Mouse (Mus musculus) CH12.LX (cell line): ENCODE data around the gene Srprb. TPM values are rescaled to one million over a fixed set of nuclear protein-coding genes. Genes with fewer than 3 reads are reported as not detected.
A peak's percentile ranks its signal among the peaks of the same experiment; 100 is the strongest.

ENCODE experiments used
- DNase-seq: peaks from one replicate; pipeline ENCODE4 v3.0.0-alpha.2; 2013; ENCODE audit errors: extremely low read depth
- H3K27ac ChIP-seq: 2 replicates; pipeline ENCODE4 v1.5.1; 2012; ENCODE audit warnings: low read depth, mild to moderate bottlenecking, control low read depth, moderate library complexity; ENCODE audit not compliant: insufficient read depth
- H3K27me3 ChIP-seq: replicated peaks from 2 replicates; pipeline ENCODE3; 2012; ENCODE audit warnings: inconsistent platforms
- H3K36me3 ChIP-seq, 2 experiments: replicated peaks in 1 of 2; 2 replicates each; pipeline versions ENCODE3 to v1.6.1; 2012; ENCODE audit warnings: inconsistent platforms in 1 of 2, low read length in 1 of 2, mild to moderate bottlenecking in 1 of 2, mixed read lengths in 1 of 2, moderate library complexity in 1 of 2; ENCODE audit not compliant: control insufficient read depth in 1 of 2, insufficient read depth in 1 of 2
- H3K4me1 ChIP-seq, 2 experiments: 2 replicates each; pipeline ENCODE4 v1.6.1; 2012; ENCODE audit warnings: inconsistent platforms in 1 of 2, moderate library complexity in 1 of 2; ENCODE audit not compliant: insufficient read depth in 2 of 2, control insufficient read depth in 1 of 2
- H3K4me2 ChIP-seq: 2 replicates; pipeline ENCODE4 v1.6.1; 2012; ENCODE audit warnings: low read depth, mild to moderate bottlenecking, control low read depth; ENCODE audit not compliant: poor library complexity, insufficient read depth, severe bottlenecking
- H3K4me3 ChIP-seq, 3 experiments: fragments of 150-350 bp in 1 of 3; sonication (generic) in 1 of 3; replicated peaks in 1 of 3; 2 replicates each; pipeline versions ENCODE3 to v1.5.1; 2011 to 2012; ENCODE audit warnings: low read depth in 2 of 3, low read length in 2 of 3, mild to moderate bottlenecking in 2 of 3, moderate library complexity in 2 of 3, control low read depth in 1 of 3, improper control_type of control experiment in 1 of 3, inconsistent platforms in 1 of 3, mixed read lengths in 1 of 3; ENCODE audit not compliant: poor library complexity in 1 of 3
- H3K79me2 ChIP-seq: replicated peaks from 2 replicates; pipeline ENCODE4 v1.6.1; 2012; ENCODE audit warnings: mild to moderate bottlenecking, moderate library complexity; ENCODE audit not compliant: control insufficient read depth, poor library complexity, insufficient read depth, severe bottlenecking; ENCODE audit errors: extremely low read depth
- H3K9ac ChIP-seq: 2 replicates; pipeline ENCODE4 v1.6.1; 2012; ENCODE audit warnings: low read depth, mild to moderate bottlenecking, control low read depth, moderate library complexity; ENCODE audit not compliant: insufficient read depth
- H3K9me3 ChIP-seq: replicated peaks from 2 replicates; pipeline ENCODE3; 2012; ENCODE audit warnings: low read length, inconsistent platforms, mixed read lengths
- BHLHE40 ChIP-seq: IDR thresholded peaks from 2 replicates; pipeline ENCODE4 v1.6.1; 2011; ENCODE audit warnings: mild to moderate bottlenecking, low read depth, low read length, improper control_type of control experiment
- CHD1 ChIP-seq: IDR thresholded peaks from 2 replicates; pipeline ENCODE4 v1.6.1; 2012; ENCODE audit warnings: low read depth, low read length, improper control_type of control experiment, inconsistent platforms
- CTCF ChIP-seq, 2 experiments: IDR thresholded peaks in 1 of 2; conservative IDR thresholded peaks in 1 of 2; 2 replicates each; pipeline ENCODE4 v1.5.1; 2011 to 2012; ENCODE audit warnings: low read depth in 2 of 2, low read length in 2 of 2, improper control_type of control experiment in 1 of 2, inconsistent platforms in 1 of 2, mild to moderate bottlenecking in 1 of 2, moderate library complexity in 1 of 2
- E2F4 ChIP-seq: IDR thresholded peaks from 2 replicates; pipeline ENCODE4 v1.6.1; 2011; ENCODE audit warnings: low read depth, low read length, improper control_type of control experiment; ENCODE audit not compliant: insufficient replicate concordance
- ELF1 ChIP-seq: IDR thresholded peaks from 2 replicates; pipeline ENCODE4 v1.6.1; 2014; ENCODE audit warnings: low read depth, mild to moderate bottlenecking, inconsistent platforms, low read length, improper control_type of control experiment
- ETS1 ChIP-seq: conservative IDR thresholded peaks from 2 replicates; pipeline ENCODE4 v1.6.1; 2012; ENCODE audit warnings: low read depth, mild to moderate bottlenecking, inconsistent platforms, low read length, improper control_type of control experiment, moderate library complexity
- GABPA ChIP-seq: IDR thresholded peaks from 2 replicates; pipeline ENCODE4 v1.6.1; 2012; ENCODE audit warnings: low read depth, low read length, improper control_type of control experiment, inconsistent platforms; ENCODE audit not compliant: insufficient replicate concordance
- HCFC1 ChIP-seq: IDR thresholded peaks from 2 replicates; pipeline ENCODE4 v1.6.1; 2012; ENCODE audit warnings: low read depth, mild to moderate bottlenecking, inconsistent platforms, low read length, improper control_type of control experiment
- IRF4 ChIP-seq: IDR thresholded peaks from 2 replicates; pipeline ENCODE4 v1.6.1; 2014; ENCODE audit warnings: low read depth, mild to moderate bottlenecking, inconsistent platforms, low read length, improper control_type of control experiment
- JUND ChIP-seq: conservative IDR thresholded peaks from 2 replicates; pipeline ENCODE4 v1.6.1; 2011; ENCODE audit warnings: low read depth, low read length, improper control_type of control experiment
- KAT2A ChIP-seq: IDR thresholded peaks from 2 replicates; pipeline ENCODE4 v1.6.1; 2012; ENCODE audit warnings: low read length, improper control_type of control experiment, inconsistent platforms; ENCODE audit not compliant: insufficient replicate concordance
- MAX ChIP-seq: IDR thresholded peaks from 2 replicates; pipeline ENCODE4 v1.6.1; 2011; ENCODE audit warnings: low read length, improper control_type of control experiment
- MAZ ChIP-seq: IDR thresholded peaks from 2 replicates; pipeline ENCODE4 v1.6.1; 2012; ENCODE audit warnings: low read depth, mild to moderate bottlenecking, inconsistent platforms, low read length, improper control_type of control experiment, moderate library complexity
- MEF2A ChIP-seq: IDR thresholded peaks from 2 replicates; pipeline ENCODE4 v1.6.1; 2014; ENCODE audit warnings: low read depth, mild to moderate bottlenecking, inconsistent platforms, low read length, improper control_type of control experiment, borderline replicate concordance
- MXI1 ChIP-seq: IDR thresholded peaks from 2 replicates; pipeline ENCODE4 v1.6.1; 2011; ENCODE audit warnings: mild to moderate bottlenecking, low read depth, low read length, improper control_type of control experiment
- MYC ChIP-seq: IDR thresholded peaks from 2 replicates; pipeline ENCODE4 v1.6.1; 2011; ENCODE audit warnings: low read depth, mild to moderate bottlenecking, improper control_type of control experiment, low read length
- NELFE ChIP-seq: IDR thresholded peaks from 2 replicates; pipeline ENCODE4 v1.6.1; 2011; ENCODE audit warnings: low read depth, low read length, improper control_type of control experiment
- NRF1 ChIP-seq: IDR thresholded peaks from 2 replicates; pipeline ENCODE4 v1.6.1; 2014; ENCODE audit warnings: low read depth, mild to moderate bottlenecking, inconsistent platforms, low read length, improper control_type of control experiment, moderate library complexity
- PAX5 ChIP-seq: IDR thresholded peaks from 2 replicates; pipeline ENCODE4 v1.6.1; 2012; ENCODE audit warnings: low read length, inconsistent platforms, mixed read lengths
- POLR2A ChIP-seq: IDR thresholded peaks from 2 replicates; pipeline ENCODE4 v1.6.1; 2011; ENCODE audit warnings: low read depth, mild to moderate bottlenecking, improper control_type of control experiment, low read length
- POLR2AphosphoS2 ChIP-seq: IDR thresholded peaks from 2 replicates; pipeline ENCODE4 v1.6.1; 2011; ENCODE audit warnings: low read depth, low read length, improper control_type of control experiment
- RAD21 ChIP-seq: IDR thresholded peaks from 2 replicates; pipeline ENCODE4 v1.6.1; 2011; ENCODE audit warnings: low read depth, mild to moderate bottlenecking, low read length, improper control_type of control experiment, moderate library complexity
- RCOR1 ChIP-seq: conservative IDR thresholded peaks from 2 replicates; pipeline ENCODE4 v1.6.1; 2012; ENCODE audit warnings: low read depth, mild to moderate bottlenecking, inconsistent platforms, low read length, improper control_type of control experiment
- SIN3A ChIP-seq: IDR thresholded peaks from 2 replicates; pipeline ENCODE4 v1.6.1; 2012; ENCODE audit warnings: low read length, improper control_type of control experiment, inconsistent platforms
- TBP ChIP-seq: conservative IDR thresholded peaks from 2 replicates; pipeline ENCODE4 v1.6.1; 2011; ENCODE audit warnings: low read depth, low read length, improper control_type of control experiment
- TCF12 ChIP-seq: IDR thresholded peaks from 2 replicates; pipeline ENCODE4 v1.6.1; 2014; ENCODE audit warnings: low read depth, mild to moderate bottlenecking, inconsistent platforms, low read length, improper control_type of control experiment
- UBTF ChIP-seq: IDR thresholded peaks from 2 replicates; pipeline ENCODE4 v1.6.1; 2012; ENCODE audit warnings: low read depth, mild to moderate bottlenecking, inconsistent platforms, low read length, improper control_type of control experiment, moderate library complexity
- USF1 ChIP-seq: IDR thresholded peaks from 2 replicates; pipeline ENCODE4 v1.6.1; 2014; ENCODE audit warnings: low read depth, mild to moderate bottlenecking, inconsistent platforms, low read length, improper control_type of control experiment
- USF2 ChIP-seq: conservative IDR thresholded peaks from 2 replicates; pipeline ENCODE4 v1.6.1; 2011; ENCODE audit warnings: low read depth, low read length, improper control_type of control experiment
- ZC3H11A ChIP-seq: IDR thresholded peaks from 2 replicates; pipeline ENCODE4 v1.6.1; 2012; ENCODE audit warnings: low read depth, mild to moderate bottlenecking, inconsistent platforms, low read length, improper control_type of control experiment
- ZKSCAN1 ChIP-seq: IDR thresholded peaks from 2 replicates; pipeline ENCODE4 v1.6.1; 2012; ENCODE audit warnings: low read depth, inconsistent platforms, low read length, improper control_type of control experiment, borderline replicate concordance
- ZMIZ1 ChIP-seq: IDR thresholded peaks from 2 replicates; pipeline ENCODE4 v1.6.1; 2012; ENCODE audit warnings: low read depth, mild to moderate bottlenecking, inconsistent platforms, low read length, improper control_type of control experiment
- ZNF384 ChIP-seq: IDR thresholded peaks from 2 replicates; pipeline ENCODE4 v1.6.1; 2012; ENCODE audit warnings: low read depth, low read length, improper control_type of control experiment, inconsistent platforms
- dilution Hi-C: fragments of 300-500 bp; cut with MboI; formaldehyde crosslinking; loops from 2 replicates; pipeline ENCODE4 v1.14.3; 2020; ENCODE audit warnings: low sequenced_read_pairs; ENCODE audit not compliant: extremely low pct_unique_long_range_greater_than_20kb, extremely low pct_ligation_motif_present
- in situ Hi-C: fragments of 300-500 bp; cut with MboI; formaldehyde crosslinking; loops from 3 replicates; pipeline ENCODE4 v1.14.3; 2019; ENCODE audit warnings: low sequenced_read_pairs, low pct_ligation_motif_present, low pct_unique_long_range_greater_than_20kb, mixed read lengths
- polyA plus RNA-seq: library from polyadenylated mRNA; unstranded; fragments of >175 nt; gene quantifications from 2 replicates; pipeline ENCODE4 v1.2.1, GENCODE M21; 2012; ENCODE audit warnings: low read depth; ENCODE audit not compliant: insufficient read length
- total RNA-seq, 2 experiments: library from RNA; depleted of rRNA; stranded (reverse); fragments of 300-350 nt in 1 of 2; fragments of >200 nt in 1 of 2; gene quantifications; 2 replicates each; pipeline ENCODE4 v1.2.3; 2012 to 2014

Srprb gene
- total RNA-seq (2012; rRNA removed) (59.7 and 69.9 TPM in 2 replicates), total RNA-seq (2014; rRNA removed) (37.8 and 39.5 TPM in 2 replicates), polyA plus RNA-seq (56.2 and 67.2 TPM in 2 replicates)

GRCm38 (mm10) chr9:103201561-103202260 lies at the start of gene Srprb:
TSS of gene Srprb (minus strand) at chr9:103202137.
- in situ Hi-C loops, result no loop called here
- H3K4me2 ChIP-seq, result peak within 1 kb of the TSS; percentile 72
- peaks cover 19% of the 10 kb centered on the region for H3K79me2 ChIP-seq
- dilution Hi-C loops, result no loop called here
- peak within 1 kb of the TSS; percentile 7; the same call in 1 of the 2 replicates for H3K27ac ChIP-seq
- no peak for TF ChIP-seq MAZ
- TF ChIP-seq ZMIZ1, result peak; percentile 80
- no peak for TF ChIP-seq NRF1
- peak; percentile 4; the same call in 1 of the 2 replicates for TF ChIP-seq CHD1
- 0 out of 2 replicates have a peak, but pooled peaks have one; percentile 49 for TF ChIP-seq IRF4
- peak; percentile 100 for TF ChIP-seq HCFC1
- TF ChIP-seq RAD21, result no peak
- TF ChIP-seq ZNF384, result no peak
- peak; percentile 76 for TF ChIP-seq TCF12
- peak; percentile 97 for TF ChIP-seq KAT2A
- no peak for TF ChIP-seq ZC3H11A
- no peak for TF ChIP-seq ETS1
- no peak for TF ChIP-seq ZKSCAN1
- peak; percentile 53; the same call in 1 of the 2 replicates for TF ChIP-seq MEF2A
- TF ChIP-seq GABPA, result peak; percentile 79; the same call in 1 of the 2 replicates
- TF ChIP-seq USF1, result no peak
- peak; percentile 79; the same call in 1 of the 2 replicates for TF ChIP-seq E2F4
- peak; percentile 97 for TF ChIP-seq MYC
- no peak for TF ChIP-seq JUND
- no peak for TF ChIP-seq USF2
- no peak for TF ChIP-seq PAX5
- peak; percentile 88 for TF ChIP-seq POLR2A
- TF ChIP-seq TBP, result peak; percentile 95
- TF ChIP-seq SIN3A, result peak; percentile 73
- peak; percentile 52 for TF ChIP-seq ELF1
- peak; percentile 73 for TF ChIP-seq NELFE
- no peak for TF ChIP-seq POLR2AphosphoS2
- TF ChIP-seq MXI1, result peak; percentile 94
- TF ChIP-seq CTCF (conservative IDR thresholded peaks at IDR 0.05 in 1 of 2, IDR thresholded peaks at IDR 0.05 in 1 of 2; ENCODE audit: low read depth in 2 of 2, low read length in 2 of 2), result no peak
- no peak for TF ChIP-seq BHLHE40
- TF ChIP-seq RCOR1, result 0 out of 2 replicates have a peak, but pooled peaks have one; percentile 16
- 0 out of 2 replicates have a peak, but pooled peaks have one; percentile 54 for TF ChIP-seq UBTF
- TF ChIP-seq MAX, result peak; percentile 89
- peaks cover 20 to 29% of the 10 kb centered on the region in 2 experiments for H3K36me3 ChIP-seq
- peak; percentile 89 for DNase-seq
- H3K27me3 ChIP-seq, result no peaks in the 10 kb centered on the region
- peaks cover 4% of the 10 kb centered on the region for H3K9me3 ChIP-seq
- peak within 1 kb of the TSS; percentile 89 for H3K9ac ChIP-seq
- peak within 1 kb of the TSS; percentile 82 to 99 (median 95) for H3K4me3 ChIP-seq
- H3K4me1 ChIP-seq, result peaks cover 4 to 11% of the 10 kb centered on the region in 2 experiments; a peak in 3 of 4 replicates
